Mouse (Mus musculus) embryonic fibroblast, embryonic 13.5 days (primary cell): ENCODE data around the gene Tbr1.

Experiments used
- CTCF ChIP-seq: IDR thresholded peaks from 2 replicates; pipeline ENCODE4 v1.5.1; 2011; ENCODE audit warnings: mild to moderate bottlenecking, control low read depth, low read length, moderate library complexity, borderline replicate concordance; ENCODE audit not compliant: insufficient read depth
- POLR2A ChIP-seq: IDR thresholded peaks from 2 replicates; pipeline ENCODE4 v1.6.1; 2011; ENCODE audit warnings: low read depth, mild to moderate bottlenecking, control low read depth, low read length, moderate library complexity

DNA sequence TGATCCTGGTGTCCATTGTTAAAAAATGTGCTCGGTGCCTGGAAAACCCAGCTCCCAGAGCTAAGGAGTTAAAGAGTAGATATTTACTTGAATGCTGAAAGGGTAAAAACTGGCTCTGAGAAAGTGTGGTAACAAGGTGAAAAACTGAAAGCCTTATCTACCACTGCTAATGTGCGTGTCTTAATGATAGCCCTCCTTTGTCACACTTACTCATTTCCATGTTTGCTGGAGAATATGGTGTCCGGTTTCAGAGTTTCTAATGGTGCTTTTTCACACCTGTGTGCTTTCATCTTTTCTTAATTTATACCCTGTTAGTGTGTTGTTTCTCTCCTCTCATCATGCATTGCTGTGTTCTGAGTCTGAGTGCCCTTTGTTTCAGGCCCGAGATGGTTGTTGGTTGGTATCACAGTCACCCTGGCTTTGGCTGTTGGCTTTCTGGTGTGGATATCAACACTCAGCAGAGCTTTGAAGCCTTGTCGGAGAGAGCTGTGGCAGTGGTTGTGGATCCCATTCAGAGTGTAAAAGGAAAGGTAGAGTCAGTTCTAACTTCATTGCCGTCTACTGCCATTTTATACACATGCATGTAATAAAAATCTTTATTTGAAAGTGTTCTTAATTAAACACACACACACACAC lies 38.1 kb upstream of the Tbr1 start:
- TF ChIP-seq CTCF (no peak), POLR2A (no peak)
